Mouse (Mus musculus): ENCODE data around the gene Fastk. TPM values are rescaled to one million over a fixed set of nuclear protein-coding genes. Genes with fewer than 3 reads are reported as not detected.

The Fastk gene
- 100 to 1,000 TPM; 179 to 183 TPM for total RNA-seq (2021)
- long read RNA-seq, experiment 1, transcript Fastk-201 (10 exons, 1,893 nt): major isoform, 338 of 427 reads
- long read RNA-seq, experiment 1, transcript Fastk-213 (9 exons, 2,552 nt): minor isoform, 7 of 427 reads
- long read RNA-seq, experiment 1, transcript Fastk-215 (2 exons, 411 nt): minor isoform, 7 of 427 reads
- long read RNA-seq, experiment 1, partial matches to known transcripts: 19 of 427 reads
- long read RNA-seq, experiment 1, other reads (novel, unspliced or antisense): 56 of 427 reads
- long read RNA-seq, experiment 2, transcript Fastk-213 (9 exons, 2,552 nt): minor isoform, 9 of 533 reads
- long read RNA-seq, experiment 2, transcript Fastk-201 (10 exons, 1,893 nt): major isoform, 435 of 533 reads
- long read RNA-seq, experiment 2, partial matches to known transcripts: 18 of 533 reads
- long read RNA-seq, experiment 2, other reads (novel, unspliced or antisense): 67 of 533 reads

GRCm38 (mm10) chr5:24444746-24445427 is at the start of gene Fastk:
Gene Fastk, minus strand, starts transcription at chr5:24445287.
- DNase-seq: peak; percentile 89 to 91
- intact Hi-C loops (cut with DNase I): no loop called here

GRCm38 (mm10) chr5:24492546-24493285 is 47.6 kb upstream of the Fastk start:
- DNase-seq: no peak
- intact Hi-C loops (cut with DNase I): no loop called here

DNA sequence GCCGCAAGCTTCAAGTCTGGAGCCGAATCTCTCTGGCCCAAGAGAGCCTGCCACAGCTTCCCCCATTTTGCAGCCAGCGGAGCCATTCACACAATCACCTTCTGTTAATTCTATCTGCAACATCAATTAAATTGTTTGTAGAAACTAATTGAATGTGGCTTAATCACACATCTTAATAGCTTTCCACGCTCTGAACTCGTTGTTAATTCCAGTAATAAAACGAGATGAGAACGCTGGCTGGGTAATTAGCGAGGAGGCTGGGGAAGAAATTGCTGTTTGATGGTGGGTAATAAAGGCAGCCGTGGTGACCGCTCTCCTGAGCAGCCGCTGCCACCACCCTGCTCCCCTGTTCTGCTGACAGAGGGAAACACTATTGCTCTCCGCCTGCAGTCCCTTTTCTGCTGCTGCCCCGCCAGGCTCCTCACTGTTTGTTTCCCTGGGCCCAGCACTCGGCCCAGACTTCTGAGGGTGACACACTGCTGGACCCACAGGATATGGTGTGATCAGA is 45.4 kb upstream of the Fastk start:
- no peak for DNase-seq
- intact Hi-C loops (cut with DNase I): no loop called here

- no peak for DNase-seq
- intact Hi-C loops (cut with DNase I): no loop called here
Measured at GRCm38 (mm10) chr5:24486738-24487137, 41.7 kb upstream of the Fastk start.

- peak; percentile 85 to 90 for DNase-seq
- intact Hi-C loops (cut with DNase I): no loop called here
Measured at GRCm38 (mm10) chr5:24486097-24486496, 41.0 kb upstream of the Fastk start.

GRCm38 (mm10) chr5:24484963-24485362 is 39.9 kb upstream of the Fastk start:
- intact Hi-C loops (cut with DNase I): loop anchor here (5.0 kb wide), 1 partner anchor 47 kb away; no protein-coding TSS in a partner anchor

DNA sequence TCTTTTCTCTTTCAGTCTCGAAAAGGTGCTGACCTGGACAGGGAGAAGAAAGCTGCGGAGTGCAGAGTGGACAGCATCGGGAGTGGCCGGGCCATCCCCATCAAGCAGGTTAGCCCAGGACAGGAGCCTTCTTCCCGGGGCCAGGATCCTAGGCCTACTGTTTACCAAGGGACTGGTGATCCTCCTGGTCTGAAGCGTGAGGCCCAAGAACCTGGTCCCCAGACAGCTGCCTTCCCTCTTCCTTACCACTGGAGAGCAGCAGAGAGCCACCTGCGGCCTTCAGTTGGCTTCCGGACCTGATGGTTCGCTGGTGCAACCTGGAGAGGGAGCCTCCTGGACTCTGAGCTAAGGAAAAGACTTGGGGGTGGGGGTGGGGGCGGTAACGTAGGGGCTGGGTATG is 38.2 kb upstream of the Fastk start:
- peak in 1 of 2 experiments; percentile 52 for DNase-seq
- intact Hi-C loops (cut with DNase I): loop anchor here (5.0 kb wide), 1 partner anchor 49 kb away; no protein-coding TSS in a partner anchor

More at GRCm38 (mm10) chr5:24484963-24485362, 39.9 kb upstream of the Fastk start:
- no peak for DNase-seq

- intact Hi-C loops (cut with DNase I): loop anchor here (5.0 kb wide), 1 partner anchor 50 kb away; no protein-coding TSS in a partner anchor
- no peak for DNase-seq
Measured at GRCm38 (mm10) chr5:24482247-24483079, 37.4 kb upstream of the Fastk start.

DNA sequence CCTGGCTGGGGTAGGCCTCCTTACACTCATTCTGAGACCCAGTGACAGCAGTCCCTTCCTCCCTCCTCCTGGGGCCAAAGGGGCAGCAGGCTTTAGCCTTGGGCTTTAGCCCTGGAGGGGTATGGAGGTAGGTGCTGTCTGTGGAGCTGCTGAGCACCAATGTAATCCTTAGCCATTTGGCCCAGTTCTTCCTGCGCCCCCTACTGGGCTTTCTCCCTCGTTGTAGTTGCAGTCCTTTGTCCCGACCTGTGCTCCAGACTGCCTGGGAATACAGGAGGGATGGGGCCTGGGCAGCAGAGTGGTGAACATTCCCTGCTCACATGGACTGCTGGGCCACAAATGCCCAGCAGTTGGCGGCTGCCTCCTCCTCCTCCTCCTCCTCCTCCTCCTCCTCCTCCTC is 36.6 kb upstream of the Fastk start:
- intact Hi-C loops (cut with DNase I): loop anchor here (5.0 kb wide), 1 partner anchor 51 kb away; no protein-coding TSS in a partner anchor
- DNase-seq: peak in 1 of 2 experiments; percentile 43

DNA sequence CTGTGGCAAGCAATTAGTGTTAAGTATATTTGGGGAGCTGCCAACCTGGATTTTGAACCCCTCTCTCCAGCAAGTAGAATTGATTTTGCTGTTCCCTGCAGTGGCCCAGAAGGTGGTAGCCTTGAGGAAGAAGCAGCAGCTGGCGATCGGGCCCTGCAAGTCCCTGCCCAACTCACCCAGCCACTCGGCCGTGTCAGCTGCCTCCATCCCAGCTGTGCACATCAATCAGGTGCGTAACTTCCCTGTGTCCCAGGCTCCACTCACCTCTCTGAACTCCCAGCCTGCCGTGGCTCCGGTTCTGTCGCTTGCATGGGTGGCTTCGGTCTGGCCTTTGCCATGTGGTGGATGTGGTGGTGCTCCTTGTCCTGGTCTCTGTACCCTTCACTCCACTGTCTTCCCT is 32.8 kb upstream of the Fastk start:
- DNase-seq: no peak
- intact Hi-C loops (cut with DNase I): no loop called here

DNA sequence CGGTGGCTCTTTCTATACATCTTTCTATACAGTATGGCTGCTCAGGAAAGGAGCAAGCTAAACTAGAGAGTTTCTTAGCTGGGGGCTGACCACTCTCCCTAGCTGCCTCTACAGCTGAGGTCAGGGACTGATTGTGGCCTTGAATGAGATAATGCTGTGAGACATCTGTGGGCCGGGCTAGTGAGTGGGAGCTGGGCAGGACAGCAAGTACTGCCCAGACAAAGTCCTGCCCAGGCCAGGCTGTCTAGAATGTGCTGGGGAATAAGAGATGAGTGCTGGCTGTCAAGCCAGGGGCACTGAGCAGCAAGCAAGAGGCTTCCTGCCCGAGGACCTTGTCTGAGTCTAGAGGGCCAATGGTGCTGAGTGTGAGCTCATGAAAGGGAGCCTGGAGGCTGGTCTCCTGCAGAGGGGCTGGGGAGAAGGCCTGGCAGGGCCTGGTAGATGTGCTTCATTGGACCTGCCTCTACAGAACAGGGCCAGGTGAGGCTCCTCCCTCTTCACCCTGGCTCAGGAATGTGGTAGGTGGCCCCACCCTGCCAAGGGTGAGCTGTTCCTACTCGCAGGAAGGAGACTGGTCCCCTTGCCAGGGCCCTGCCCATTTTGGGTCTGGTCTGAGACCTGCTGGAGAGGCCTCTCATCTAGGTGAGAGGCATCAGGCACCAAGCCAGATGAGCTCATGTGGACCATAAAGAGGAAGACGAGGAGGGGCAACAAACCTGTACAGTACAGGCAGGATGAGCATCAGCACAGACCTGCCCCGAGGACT is 30.6 kb upstream of the Fastk start:
- DNase-seq: no peak
- intact Hi-C loops (cut with DNase I): no loop called here

DNA sequence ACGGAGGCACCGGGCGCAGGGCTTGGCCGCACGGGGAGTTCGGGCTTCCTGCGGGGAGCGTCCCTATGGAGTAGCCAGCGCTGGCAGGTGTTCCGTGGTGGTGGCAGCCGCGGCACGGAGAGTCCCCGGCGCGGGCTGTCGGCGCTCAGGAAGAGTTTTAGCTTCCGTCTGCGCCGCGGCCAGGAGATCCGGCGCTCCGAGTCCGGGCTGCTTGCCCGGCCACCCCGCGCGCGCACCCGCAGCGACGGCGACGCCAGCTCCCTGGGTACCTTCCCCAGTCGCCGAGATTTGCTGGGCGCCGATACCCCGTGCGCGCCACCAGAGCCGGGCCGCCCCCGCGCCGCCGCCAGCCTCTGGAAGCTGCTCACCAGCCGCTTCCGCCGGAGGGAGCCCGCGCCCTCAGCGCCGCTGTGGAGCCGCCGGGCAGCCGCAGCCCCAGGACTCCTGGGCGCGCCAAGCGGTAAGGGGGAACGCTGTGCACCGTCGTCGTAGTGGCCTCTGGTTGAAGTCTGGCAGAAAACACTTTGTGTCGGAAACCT is 29.7 kb upstream of the Fastk start:
- DNase-seq: no peak
- intact Hi-C loops (cut with DNase I): no loop called here

DNA sequence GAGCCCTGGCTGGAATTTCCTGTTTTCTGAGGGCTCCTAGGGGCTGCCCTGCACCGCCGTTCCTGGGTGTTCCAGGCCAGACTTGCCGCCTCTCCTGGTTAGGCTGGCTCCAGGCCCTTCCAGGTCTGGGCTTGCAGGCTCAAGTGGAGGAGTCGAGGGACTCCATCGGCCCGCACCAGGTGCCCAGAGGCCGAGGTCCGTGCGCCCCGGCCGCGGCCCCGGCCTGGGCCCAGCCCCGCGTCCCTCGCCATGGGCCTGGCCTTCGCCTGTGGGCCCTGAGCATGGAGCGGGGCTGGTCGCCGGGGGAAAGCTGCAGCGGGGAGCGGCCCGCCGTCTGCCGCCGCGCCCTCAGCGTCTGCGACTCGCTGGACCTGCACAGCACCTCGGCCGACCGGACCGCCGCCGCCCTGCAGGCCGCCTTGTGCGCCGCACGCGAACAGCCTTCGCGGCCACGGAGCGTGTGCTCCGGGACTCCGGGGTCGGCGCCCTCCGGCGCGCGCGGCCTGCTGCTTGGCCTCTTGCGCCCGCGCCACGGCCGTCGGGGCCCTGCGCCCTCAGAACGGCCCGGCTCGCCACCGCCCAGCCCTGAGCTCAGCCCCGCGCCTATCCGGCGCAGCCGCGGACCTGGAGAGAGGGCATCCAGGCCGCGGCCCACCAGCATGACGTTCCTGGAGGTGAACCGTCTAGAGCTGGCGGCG is 29.1 kb upstream of the Fastk start:
- DNase-seq: no peak
- intact Hi-C loops (cut with DNase I): no loop called here

DNA sequence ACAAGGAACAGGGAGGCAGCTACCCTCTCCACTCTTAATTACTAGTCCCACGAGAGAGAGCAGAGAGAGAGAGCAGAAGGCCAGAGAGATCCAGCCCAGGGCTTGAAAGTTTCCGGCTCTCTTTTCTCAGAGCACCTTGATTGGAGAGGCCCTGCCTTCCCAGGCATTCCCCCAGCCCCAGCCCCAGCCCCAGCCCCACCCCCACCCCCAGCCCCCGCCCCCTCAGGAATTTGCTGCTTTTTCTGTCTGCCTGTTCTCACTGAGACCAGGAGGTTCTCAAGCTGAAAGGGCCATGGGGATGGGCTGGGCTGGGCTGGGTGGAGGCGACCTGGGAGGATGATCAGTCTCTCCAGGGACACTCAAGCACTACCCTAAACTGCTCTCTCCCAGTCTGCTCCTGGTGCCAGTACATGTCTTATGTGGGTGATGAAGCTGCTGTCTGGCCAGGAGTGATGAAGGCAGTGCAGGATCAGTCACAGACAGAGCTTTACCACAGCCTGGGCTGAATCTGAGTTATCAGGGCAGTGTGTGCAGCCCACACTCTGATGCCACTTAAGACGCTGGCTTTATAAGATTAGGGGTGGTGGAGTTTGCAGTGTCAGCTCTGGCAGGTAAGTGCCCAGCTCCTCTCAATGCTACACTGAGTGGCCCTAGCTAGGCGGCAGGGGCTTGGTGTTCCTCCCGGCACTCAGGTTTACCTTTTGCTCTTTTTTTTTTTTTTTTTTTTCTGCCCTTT is 28.0 kb upstream of the Fastk start:
- intact Hi-C loops (cut with DNase I): no loop called here

GRCm38 (mm10) chr5:24470600-24470999 is 25.5 kb upstream of the Fastk start:
- intact Hi-C loops (cut with DNase I): loop anchor here (1.0 to 2.0 kb wide), 2 partner anchors 54 to 76 kb away; no protein-coding TSS in a partner anchor

More for the DNA sequence above, 28.0 kb upstream of the Fastk start:
- no peak for DNase-seq

GRCm38 (mm10) chr5:24466762-24467161 is 21.7 kb upstream of the Fastk start:
- intact Hi-C loops (cut with DNase I): no loop called here
- DNase-seq: no peak

More at GRCm38 (mm10) chr5:24470600-24470999, 25.5 kb upstream of the Fastk start:
- DNase-seq: peak; percentile 56 to 69

DNA sequence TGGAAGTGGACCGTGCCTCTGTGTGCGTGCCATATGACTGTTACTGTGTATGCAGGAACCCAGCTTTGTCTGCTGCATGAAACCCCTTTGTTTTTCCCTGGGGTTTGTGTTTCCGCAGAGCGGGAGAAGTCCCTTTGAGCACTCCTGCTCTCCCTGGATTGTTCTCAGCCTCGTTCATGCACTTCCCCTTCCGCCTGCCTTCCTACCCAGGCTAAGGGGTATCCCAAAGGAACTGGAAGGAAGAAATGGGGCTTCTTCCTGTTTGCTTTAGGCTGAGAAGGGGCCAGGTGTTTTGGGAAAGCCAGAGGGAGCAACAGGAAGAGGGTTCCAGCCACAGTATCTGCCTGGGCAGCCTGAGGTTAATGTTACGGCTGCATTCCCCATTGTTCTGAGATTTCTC is 10.5 kb upstream of the Fastk start:
- DNase-seq: no peak
- intact Hi-C loops (cut with DNase I): no loop called here
